Mouse (Mus musculus): ENCODE data around the gene Cmss1. TPM values are rescaled to one million over a fixed set of nuclear protein-coding genes. Genes with fewer than 3 reads are reported as not detected.

The Cmss1 gene
- polyA plus RNA-seq, 1 experiment from 2014 or later, result 36.8 TPM

GRCm38 (mm10) chr16:57484043-57484795, 122.4 kb downstream of the Cmss1 start:
- no peak for ATAC-seq
- H3K27ac ChIP-seq, result no peak overlapping the region
- no peak overlapping the region for H3K9ac ChIP-seq (replicated peaks)
- no peaks in the 10 kb centered on the region for H3K9me3 ChIP-seq
- no peaks in the 10 kb centered on the region for H3K4me1 ChIP-seq (replicated peaks)
- H3K4me2 ChIP-seq (replicated peaks), result no peak overlapping the region
- WGBS, result 79% methylated on average over 12 of the region's 12 CpGs
- no peaks in the 10 kb centered on the region for H3K27me3 ChIP-seq
- H3K4me3 ChIP-seq (replicated peaks), result no peak overlapping the region
- no peaks in the 10 kb centered on the region for H3K36me3 ChIP-seq

- no peak for ATAC-seq
- no peak overlapping the region for H3K9ac ChIP-seq (replicated peaks)
- 97% methylated on average over 2 of the region's 2 CpGs for WGBS
Measured at GRCm38 (mm10) chr16:57483503-57483902, 123.2 kb downstream of the Cmss1 start.

GRCm38 (mm10) chr16:57482911-57483310, 123.8 kb downstream of the Cmss1 start:
- Histone ChIP-seq H3K4me2 (replicated peaks) (no peak overlapping the region), H3K9me3 (no peaks in the 10 kb centered on the region), H3K4me1 (replicated peaks) (no peaks in the 10 kb centered on the region), H3K27me3 (no peaks in the 10 kb centered on the region), H3K36me3 (no peaks in the 10 kb centered on the region), H3K4me3 (replicated peaks) (no peak overlapping the region), H3K27ac (no peak overlapping the region), H3K9ac (replicated peaks) (no peak overlapping the region)
- 84% methylated on average over 4 of the region's 4 CpGs for WGBS
- ATAC-seq, result no peak

More at GRCm38 (mm10) chr16:57483503-57483902, 123.2 kb downstream of the Cmss1 start:
- H3K36me3 ChIP-seq, result no peaks in the 10 kb centered on the region
- H3K4me3 ChIP-seq (replicated peaks), result no peak overlapping the region
- no peaks in the 10 kb centered on the region for H3K4me1 ChIP-seq (replicated peaks)
- no peak overlapping the region for H3K27ac ChIP-seq
- no peak overlapping the region for H3K4me2 ChIP-seq (replicated peaks)
- no peaks in the 10 kb centered on the region for H3K27me3 ChIP-seq
- no peaks in the 10 kb centered on the region for H3K9me3 ChIP-seq

GRCm38 (mm10) chr16:57482264-57482663, 124.4 kb downstream of the Cmss1 start:
- ATAC-seq, result no peak
- WGBS, result 65% methylated on average over 6 of the region's 6 CpGs
- no peaks in the 10 kb centered on the region for H3K4me1 ChIP-seq (replicated peaks)

GRCm38 (mm10) chr16:57479776-57480175, 126.9 kb downstream of the Cmss1 start:
- Histone ChIP-seq H3K4me1 (replicated peaks) (no peaks in the 10 kb centered on the region), H3K9ac (replicated peaks) (no peak overlapping the region), H3K4me2 (replicated peaks) (no peak overlapping the region), H3K27ac (no peak overlapping the region), H3K9me3 (no peaks in the 10 kb centered on the region; the same call in 1 of the 2 replicates), H3K36me3 (no peaks in the 10 kb centered on the region), H3K27me3 (no peaks in the 10 kb centered on the region), H3K4me3 (replicated peaks) (no peak overlapping the region)
- peak; percentile 89 for ATAC-seq
- WGBS, result 76% methylated on average over 5 of the region's 5 CpGs

More at GRCm38 (mm10) chr16:57482264-57482663, 124.4 kb downstream of the Cmss1 start:
- Histone ChIP-seq H3K4me3 (replicated peaks) (no peak overlapping the region), H3K9me3 (no peaks in the 10 kb centered on the region), H3K9ac (replicated peaks) (no peak overlapping the region), H3K36me3 (no peaks in the 10 kb centered on the region), H3K27ac (no peak overlapping the region), H3K27me3 (no peaks in the 10 kb centered on the region), H3K4me2 (replicated peaks) (no peak overlapping the region)

- Histone ChIP-seq H3K9ac (replicated peaks) (no peak overlapping the region), H3K4me1 (replicated peaks) (0 out of 2 replicates have a peak, but pooled peaks cover 4% of the 10 kb centered on the region), H3K27me3 (no peaks in the 10 kb centered on the region), H3K27ac (no peak overlapping the region), H3K4me2 (replicated peaks) (no peak overlapping the region), H3K36me3 (no peaks in the 10 kb centered on the region), H3K4me3 (replicated peaks) (no peak overlapping the region), H3K9me3 (no peaks in the 10 kb centered on the region; the same call in 1 of the 2 replicates)
- 95% methylated on average over 2 of the region's 2 CpGs for WGBS
- no peak for ATAC-seq
Measured at GRCm38 (mm10) chr16:57478451-57478850, 128.2 kb downstream of the Cmss1 start.

- no peak overlapping the region for H3K27ac ChIP-seq
- H3K4me1 ChIP-seq (replicated peaks), result 0 out of 2 replicates have a peak, but pooled peaks cover 4% of the 10 kb centered on the region
- H3K4me3 ChIP-seq (replicated peaks), result no peak overlapping the region
- 55% methylated on average over 10 of the region's 10 CpGs for WGBS
- no peak overlapping the region for H3K4me2 ChIP-seq (replicated peaks)
- no peaks in the 10 kb centered on the region; the same call in 1 of the 2 replicates for H3K9me3 ChIP-seq
- no peak overlapping the region for H3K9ac ChIP-seq (replicated peaks)
- H3K27me3 ChIP-seq, result no peaks in the 10 kb centered on the region
- H3K36me3 ChIP-seq, result no peaks in the 10 kb centered on the region
- ATAC-seq, result no peak
Measured at GRCm38 (mm10) chr16:57473415-57474085, 133.1 kb downstream of the Cmss1 start.

- Histone ChIP-seq H3K9me3 (no peaks in the 10 kb centered on the region), H3K4me3 (replicated peaks) (no peak overlapping the region), H3K27me3 (no peaks in the 10 kb centered on the region), H3K4me2 (replicated peaks) (no peak overlapping the region), H3K36me3 (no peaks in the 10 kb centered on the region), H3K27ac (no peak overlapping the region), H3K4me1 (replicated peaks) (0 out of 2 replicates have a peak, but pooled peaks cover 4% of the 10 kb centered on the region), H3K9ac (replicated peaks) (no peak overlapping the region)
- no peak for ATAC-seq
Measured at GRCm38 (mm10) chr16:57471071-57471470, 135.6 kb downstream of the Cmss1 start.

GRCm38 (mm10) chr16:57470286-57470830, 136.3 kb downstream of the Cmss1 start:
- WGBS, result 93% methylated on average over 12 of the region's 12 CpGs

GRCm38 (mm10) chr16:57469869-57470268, 136.8 kb downstream of the Cmss1 start:
- Histone ChIP-seq H3K36me3 (no peaks in the 10 kb centered on the region), H3K4me3 (replicated peaks) (no peak overlapping the region), H3K9ac (replicated peaks) (no peak overlapping the region), H3K4me1 (replicated peaks) (0 out of 2 replicates have a peak, but pooled peaks cover 4% of the 10 kb centered on the region), H3K27ac (no peak overlapping the region), H3K4me2 (replicated peaks) (no peak overlapping the region), H3K27me3 (no peaks in the 10 kb centered on the region), H3K9me3 (no peaks in the 10 kb centered on the region)
- 71% methylated on average over 2 of the region's 2 CpGs for WGBS
- no peak for ATAC-seq

More at GRCm38 (mm10) chr16:57470286-57470830, 136.3 kb downstream of the Cmss1 start:
- no peak overlapping the region for H3K27ac ChIP-seq
- H3K9me3 ChIP-seq, result no peaks in the 10 kb centered on the region
- H3K9ac ChIP-seq (replicated peaks), result no peak overlapping the region
- no peaks in the 10 kb centered on the region for H3K36me3 ChIP-seq
- H3K4me3 ChIP-seq (replicated peaks), result no peak overlapping the region
- no peaks in the 10 kb centered on the region for H3K27me3 ChIP-seq
- no peak for ATAC-seq
- H3K4me2 ChIP-seq (replicated peaks), result no peak overlapping the region
- 0 out of 2 replicates have a peak, but pooled peaks cover 4% of the 10 kb centered on the region for H3K4me1 ChIP-seq (replicated peaks)

GRCm38 (mm10) chr16:57469301-57469700, 137.4 kb downstream of the Cmss1 start:
- Histone ChIP-seq H3K4me3 (replicated peaks) (no peak overlapping the region), H3K9ac (replicated peaks) (no peak overlapping the region), H3K36me3 (no peaks in the 10 kb centered on the region), H3K4me1 (replicated peaks) (0 out of 2 replicates have a peak, but pooled peaks cover 4% of the 10 kb centered on the region), H3K9me3 (no peaks in the 10 kb centered on the region), H3K27ac (no peak overlapping the region), H3K27me3 (no peaks in the 10 kb centered on the region), H3K4me2 (replicated peaks) (no peak overlapping the region)
- ATAC-seq, result no peak
- 79% methylated on average over 4 of the region's 4 CpGs for WGBS

- Histone ChIP-seq H3K27me3 (no peaks in the 10 kb centered on the region), H3K9ac (replicated peaks) (no peak overlapping the region), H3K4me3 (replicated peaks) (no peak overlapping the region), H3K27ac (no peak overlapping the region), H3K4me1 (replicated peaks) (no peaks in the 10 kb centered on the region), H3K36me3 (no peaks in the 10 kb centered on the region), H3K4me2 (replicated peaks) (no peak overlapping the region), H3K9me3 (no peaks in the 10 kb centered on the region)
- ATAC-seq, result no peak
- WGBS, result 89% methylated on average over 9 of the region's 9 CpGs
Measured at GRCm38 (mm10) chr16:57465386-57465913, 141.2 kb downstream of the Cmss1 start.
